ENCODE assay signal across 26 mouse cellular contexts in genomic region chr3:27550409-27550808, GRCm38 (mm10).
DNase-seq lines count a peak whose midpoint lies in the region; ATAC-seq and TF ChIP-seq lines count a peak whose summit lies in the region.
"Had no signal": no experiment of that assay in that cellular context is flagged by ENCODE, and none has a peak within 500 bp of the region (broad histone marks: within the 10 kb centered on the region; RNA-seq: fewer than 3 reads in every experiment).

No protein-coding gene starts in this region.

- H3K27me3 ChIP-seq in heart, embryonic 10.5 days (ENCODE audit: insufficient read depth, poor library complexity, severe bottlenecking), result no peaks in the 10 kb centered on the region
- H3K27me3 ChIP-seq in liver, embryonic 14.5 days (ENCODE audit: control insufficient read depth, insufficient read depth, low read length), result no peaks in the 10 kb centered on the region
- H3K27me3 ChIP-seq in liver, embryonic 11.5 days (replicated peaks; ENCODE audit: control insufficient read depth, insufficient read depth, low read length), result no peaks in the 10 kb centered on the region
- no peaks in the 10 kb centered on the region for H3K27me3 ChIP-seq in embryonic facial prominence, embryonic 10.5 days (replicated peaks; ENCODE audit: low read depth, poor library complexity, severe bottlenecking)
- H3K27me3 ChIP-seq: forebrain, embryonic 13.5 days; heart, embryonic 15.5 days; limb, embryonic 13.5 days; liver, embryonic 15.5 days; neural tube, embryonic 13.5 days had no signal

- H3K4me2 ChIP-seq in liver, embryonic 14.5 days (ENCODE audit: low read depth), result no peak overlapping the region
- no peak overlapping the region for H3K4me2 ChIP-seq in liver, embryonic 11.5 days
- H3K4me2 ChIP-seq: forebrain, embryonic 13.5 days; heart, embryonic 15.5 days; limb, embryonic 13.5 days; liver, embryonic 15.5 days; neural tube, embryonic 13.5 days had no signal

- H3K4me3 ChIP-seq in heart, embryonic 10.5 days, result no peak overlapping the region
- H3K4me3 ChIP-seq in liver, embryonic 14.5 days (ENCODE audit: insufficient read depth in 1 of 2, low read depth in 2 of 2, low read length in 2 of 2), result no peak overlapping the region
- no peak overlapping the region for H3K4me3 ChIP-seq in liver, embryonic 11.5 days (ENCODE audit: low read depth, low read length)
- H3K4me3 ChIP-seq in embryonic facial prominence, embryonic 10.5 days, result no peak overlapping the region
- H3K4me3 ChIP-seq: forebrain, embryonic 13.5 days; heart, embryonic 15.5 days; limb, embryonic 13.5 days; liver, embryonic 15.5 days; myocyte; neural tube, embryonic 13.5 days had no signal

- WGBS in heart, embryonic 10.5 days, result 90% methylated on average over 1 of the region's 1 CpGs
- 75% methylated on average over 1 of the region's 1 CpGs for WGBS in liver, embryonic 14.5 days (ENCODE audit: insufficient replicate concordance)
- 89% methylated on average over 1 of the region's 1 CpGs for WGBS in liver, embryonic 11.5 days
- WGBS in embryonic facial prominence, embryonic 10.5 days, result 93% methylated on average over 1 of the region's 1 CpGs

- peaks cover 17% of the 10 kb centered on the region for H3K36me3 ChIP-seq in heart, embryonic 10.5 days
- H3K36me3 ChIP-seq in liver, embryonic 14.5 days (replicated peaks; ENCODE audit: control insufficient read depth, insufficient read depth, low read depth), result no peaks in the 10 kb centered on the region
- no peaks in the 10 kb centered on the region; the same call in 1 of the 2 replicates for H3K36me3 ChIP-seq in liver, embryonic 11.5 days (ENCODE audit: control insufficient read depth, insufficient read depth, low read length)
- H3K36me3 ChIP-seq in embryonic facial prominence, embryonic 10.5 days (replicated peaks), result peaks cover 8% of the 10 kb centered on the region

- TF ChIP-seq CTCF in liver, embryonic 14.5 days (IDR thresholded peaks at IDR 0.05; ENCODE audit: low read depth), result 0 out of 2 replicates have a peak, but pooled peaks have one; percentile 9

- ATAC-seq in liver, embryonic 14.5 days (ENCODE audit: insufficient read depth), result no peak
- ATAC-seq in liver, embryonic 11.5 days (replicated peaks; ENCODE audit: low FRiP score), result no peak
- ATAC-seq: forebrain, embryonic 13.5 days had no signal

- DNase-seq in heart, embryonic 10.5 days (ENCODE audit: low spot score), result peak; percentile 20
- DNase-seq in heart, postnatal 25 days (ENCODE audit: low spot score), result no peak
- DNase-seq in liver, embryonic 14.5 days (ENCODE audit: low read depth in 3 of 3, low spot score in 3 of 3), result no peak
- DNase-seq in liver, embryonic 11.5 days (ENCODE audit: low spot score), result no peak
- DNase-seq in 3T3-L1 (ENCODE audit: low read depth, low spot score) (peak; percentile 42), NIH3T3 (ENCODE audit: low read depth) (peak; percentile 30)
- no peak for DNase-seq in embryonic facial prominence, embryonic 10.5 days (ENCODE audit: low spot score)
- DNase-seq: adrenal gland, postnatal 25 days; cerebellum, adult 8-10 months; cerebellum, postnatal 36 days; embryo, embryonic 11 days; gastrocnemius, postnatal 10 days; heart, adult 18-20 months; kidney, adult 2 months; kidney, postnatal 10 days; layer of hippocampus, postnatal 36 days; lung, postnatal 4 days; midbrain, embryonic 14.5 days; retina, postnatal 1 day; thymus, postnatal 25 days had no signal

- H3K9ac ChIP-seq in liver, embryonic 14.5 days (replicated peaks), result no peak overlapping the region
- H3K9ac ChIP-seq in liver, embryonic 11.5 days (ENCODE audit: low read depth, low read length), result no peak overlapping the region
- H3K9ac ChIP-seq: forebrain, embryonic 13.5 days; heart, embryonic 15.5 days; limb, embryonic 13.5 days; liver, embryonic 15.5 days; neural tube, embryonic 13.5 days had no signal

- intact Hi-C loops in heart, postnatal 25 days (cut with DNase I), result no loop called here

- TF ChIP-seq EP300 in liver, embryonic 14.5 days (IDR thresholded peaks at IDR 0.05; ENCODE audit: low read depth), result no peak

- H3K27ac ChIP-seq in heart, embryonic 10.5 days, result no peak overlapping the region
- H3K27ac ChIP-seq in liver, embryonic 14.5 days, result no peak overlapping the region
- H3K27ac ChIP-seq in liver, embryonic 11.5 days (ENCODE audit: low read depth, low read length), result no peak overlapping the region
- no peak overlapping the region for H3K27ac ChIP-seq in embryonic facial prominence, embryonic 10.5 days (replicated peaks)
- H3K27ac ChIP-seq: forebrain, embryonic 13.5 days; heart, embryonic 15.5 days; limb, embryonic 13.5 days; liver, embryonic 15.5 days; neural tube, embryonic 13.5 days had no signal

- H3K9me3 ChIP-seq in heart, embryonic 10.5 days, result no peaks in the 10 kb centered on the region
- H3K9me3 ChIP-seq in liver, embryonic 14.5 days (ENCODE audit: control insufficient read depth, low read length), result no peaks in the 10 kb centered on the region
- no peaks in the 10 kb centered on the region for H3K9me3 ChIP-seq in liver, embryonic 11.5 days (ENCODE audit: control insufficient read depth, low read length)
- no peaks in the 10 kb centered on the region for H3K9me3 ChIP-seq in embryonic facial prominence, embryonic 10.5 days
- H3K9me3 ChIP-seq: forebrain, embryonic 13.5 days; heart, embryonic 15.5 days; limb, embryonic 13.5 days; liver, embryonic 15.5 days; neural tube, embryonic 13.5 days had no signal

- H3K4me1 ChIP-seq in heart, embryonic 10.5 days, result no peaks in the 10 kb centered on the region
- H3K4me1 ChIP-seq in liver, embryonic 14.5 days (replicated peaks; ENCODE audit: control insufficient read depth in 2 of 2, insufficient read depth in 2 of 2, low read length in 1 of 2), result no peaks in the 10 kb centered on the region
- H3K4me1 ChIP-seq in liver, embryonic 11.5 days (replicated peaks; ENCODE audit: control insufficient read depth, insufficient read depth, low read length), result no peaks in the 10 kb centered on the region
- no peaks in the 10 kb centered on the region for H3K4me1 ChIP-seq in embryonic facial prominence, embryonic 10.5 days
- H3K4me1 ChIP-seq: forebrain, embryonic 13.5 days; heart, embryonic 15.5 days; limb, embryonic 13.5 days; neural tube, embryonic 13.5 days had no signal

Comparison
In these comparisons a context has a peak if more than half of its experiments do, and no peak if none do; other contexts are left out.
1. DNase-seq: peak in heart, embryonic 10.5 days (single experiment), 3T3-L1 (single experiment) and NIH3T3 (single experiment); none in heart, postnatal 25 days (single experiment), liver, embryonic 14.5 days (0 of 3), liver, embryonic 11.5 days (single experiment) and embryonic facial prominence, embryonic 10.5 days (single experiment).